Mouse (Mus musculus): Measurements from ENCODE around the gene Gm6993.

DNA sequence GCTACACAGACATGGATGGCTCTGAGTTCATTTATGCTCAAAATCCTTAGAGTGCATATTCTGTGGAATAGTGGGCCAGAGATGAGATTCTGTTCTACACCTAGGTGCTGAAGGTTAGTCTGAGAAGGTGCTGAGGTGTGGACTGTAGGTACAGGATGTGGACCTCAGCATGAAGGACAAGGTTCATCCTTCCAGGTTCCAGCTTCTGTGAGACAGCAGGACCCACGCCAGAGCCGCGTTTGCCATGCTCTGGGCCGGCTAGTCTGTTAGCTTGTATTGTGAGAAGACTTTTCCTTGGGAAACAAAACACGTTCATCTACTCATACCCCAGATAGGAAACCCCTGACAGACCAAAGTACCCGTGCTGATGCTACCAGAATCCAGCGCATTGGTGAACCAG lies 33.1 kb downstream of the Gm6993 start:
- TF ChIP-seq CTCF (IDR thresholded peaks at IDR 0.05; ENCODE audit: low read depth): no peak
- TF ChIP-seq EP300 (optimal IDR thresholded peaks at IDR 0.05): no peak
